Mouse (Mus musculus) C2C12 (cell line): Measurements from ENCODE around the gene Aqp5.

Experiments
- CTCF ChIP-seq: IDR thresholded peaks from one replicate; pipeline ENCODE4 v1.5.1; 2011; ENCODE audit not compliant: control insufficient read depth, insufficient read depth, insufficient read length
- MYOD1 ChIP-seq: IDR thresholded peaks from one replicate; pipeline ENCODE4 v1.6.1; 2011; ENCODE audit warnings: low read depth; ENCODE audit not compliant: control insufficient read depth, insufficient read length
- MYOG ChIP-seq: IDR thresholded peaks from one replicate; pipeline ENCODE4 v1.6.1; 2011; ENCODE audit not compliant: control insufficient read depth, insufficient read length; ENCODE audit errors: extremely low read depth
- USF1 ChIP-seq: IDR thresholded peaks from one replicate; pipeline ENCODE4 v1.6.1; 2011; ENCODE audit warnings: low read depth, mild to moderate bottlenecking, control low read depth, moderate library complexity

DNA sequence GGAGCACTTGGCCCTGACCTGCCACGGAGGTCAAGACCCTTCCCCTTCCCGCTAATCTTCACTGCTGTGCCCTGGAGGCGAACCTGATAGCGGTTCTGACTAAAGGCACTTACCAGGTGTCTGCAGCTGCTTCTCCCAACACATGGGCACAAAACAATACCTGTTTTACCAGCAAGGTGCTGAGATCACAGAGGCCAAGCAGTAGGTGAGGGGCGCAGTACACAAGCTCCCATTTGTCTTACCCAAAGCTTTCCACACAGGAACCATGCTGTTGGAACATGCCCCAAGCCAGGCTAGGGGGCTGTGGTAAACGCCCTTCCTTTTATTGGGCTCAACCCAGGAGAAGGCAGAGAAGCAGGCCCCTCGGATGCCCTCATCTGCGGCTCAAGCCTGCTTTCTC lies 7.0 kb downstream of the Aqp5 start:
- no peak for TF ChIP-seq CTCF
- TF ChIP-seq MYOD1: no peak
- TF ChIP-seq USF1: no peak
- no peak for TF ChIP-seq MYOG
